ENCODE assay signal across 8 mouse cellular contexts in the genomic region with DNA sequence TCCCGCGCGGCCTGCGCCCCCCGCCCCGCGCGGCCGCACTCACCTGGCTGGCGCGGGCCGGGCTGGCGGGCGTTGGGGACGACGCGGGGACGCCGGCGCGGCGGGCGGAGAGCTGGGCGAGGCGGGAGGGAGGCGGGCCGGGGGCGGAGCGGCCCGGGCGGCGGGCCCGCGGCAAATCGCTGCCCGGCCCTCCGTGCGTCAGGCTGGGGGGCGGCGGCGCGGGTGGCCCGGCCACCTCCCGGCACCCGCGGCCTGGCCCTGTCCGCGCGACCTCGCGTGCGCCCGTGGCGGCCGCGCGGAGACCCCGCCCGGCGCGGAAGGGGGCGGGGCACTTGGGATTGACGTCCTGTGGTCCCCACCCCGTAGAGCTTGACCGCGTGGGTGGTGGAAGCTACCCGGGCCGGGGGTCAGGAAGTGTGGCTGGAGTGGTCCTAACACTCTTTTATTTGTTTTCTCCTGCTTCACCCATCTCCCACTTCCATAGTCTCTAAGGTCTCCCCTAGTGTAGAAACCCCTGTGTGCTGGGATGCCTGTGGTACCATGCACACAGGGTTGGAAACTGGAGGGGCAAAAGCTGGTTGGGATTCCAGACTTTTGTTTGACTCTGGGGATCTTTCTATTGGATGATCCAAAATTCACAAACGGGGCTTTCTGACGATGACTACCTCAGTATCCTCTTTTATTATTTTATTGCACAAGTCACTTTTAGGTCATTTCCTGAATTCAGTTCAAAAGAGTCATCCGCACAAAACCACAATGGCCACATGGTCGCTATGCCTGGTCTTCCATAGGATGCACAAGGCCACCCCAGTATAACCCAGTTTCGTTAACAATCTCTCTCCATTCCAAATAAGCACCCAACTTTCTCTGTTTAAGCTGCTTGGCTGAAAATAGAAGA. TPM values are rescaled to one million over a fixed set of nuclear protein-coding genes. Genes with fewer than 3 reads are reported as not detected.
DNase-seq lines count a peak whose midpoint lies in the region; ATAC-seq and TF ChIP-seq lines count a peak whose summit lies in the region.

A gene (minus strand): TSS at position 81 of the 898 bp plus-strand sequence.

- WGBS in heart, embryonic 14.5 days = 9% methylated on average over 37 of the region's 73 CpGs
- 7% methylated on average over 31 of the region's 73 CpGs for WGBS in kidney, postnatal 0 days
- WGBS in liver, embryonic 14.5 days (ENCODE audit: insufficient replicate concordance) = 2% methylated on average over 55 of the region's 73 CpGs
- WGBS in thymus, adult 2 months = 6% methylated on average over 66 of the region's 73 CpGs

- TF ChIP-seq POLR2A in embryonic fibroblast, embryonic 13.5 days (IDR thresholded peaks at IDR 0.05; ENCODE audit: low read depth, low read length) = peak; percentile 33; the same call in 1 of the 2 replicates
- no peak for TF ChIP-seq POLR2A in thymus, adult 2 months (IDR thresholded peaks at IDR 0.05; ENCODE audit: control insufficient read depth, extremely low read depth, insufficient read depth, low read length, poor library complexity)

- peaks cover 45% of the 10 kb centered on the region for H3K79me2 ChIP-seq in C2C12 (ENCODE audit: control insufficient read depth, insufficient read depth)

- no peaks in the 10 kb centered on the region for H3K27me3 ChIP-seq in C2C12 (ENCODE audit: control insufficient read depth, insufficient read depth, insufficient read length)
- H3K27me3 ChIP-seq in heart, embryonic 14.5 days (ENCODE audit: control insufficient read depth, insufficient read depth, low read length) = no peaks in the 10 kb centered on the region
- H3K27me3 ChIP-seq in kidney, postnatal 0 days (ENCODE audit: insufficient read depth, low read length) = no peaks in the 10 kb centered on the region
- H3K27me3 ChIP-seq in liver, embryonic 14.5 days (ENCODE audit: control insufficient read depth, insufficient read depth, low read length) = peaks cover 17% of the 10 kb centered on the region
- no peaks in the 10 kb centered on the region for H3K27me3 ChIP-seq in thymus, adult 2 months (ENCODE audit: control insufficient read depth, insufficient read depth, low read length)

- peaks cover 3% of the 10 kb centered on the region for H3K36me3 ChIP-seq in C2C12 (ENCODE audit: control insufficient read depth, insufficient read depth)
- H3K36me3 ChIP-seq in heart, embryonic 14.5 days (ENCODE audit: control insufficient read depth, insufficient read depth, low read length) = no peaks in the 10 kb centered on the region
- H3K36me3 ChIP-seq in kidney, postnatal 0 days (ENCODE audit: insufficient read depth, low read length) = no peaks in the 10 kb centered on the region
- no peaks in the 10 kb centered on the region for H3K36me3 ChIP-seq in liver, embryonic 14.5 days (replicated peaks; ENCODE audit: control insufficient read depth, insufficient read depth, low read depth)
- no peaks in the 10 kb centered on the region for H3K36me3 ChIP-seq in thymus, adult 2 months (ENCODE audit: control insufficient read depth, insufficient read depth, low read length)

- ATAC-seq in heart, embryonic 14.5 days (ENCODE audit: insufficient number of reproducible peaks, insufficient read depth, low FRiP score, low read depth) = peak; percentile 85
- ATAC-seq in kidney, postnatal 0 days (replicated peaks; ENCODE audit: low FRiP score, low read depth) = peak; percentile 86
- ATAC-seq in liver, embryonic 14.5 days (ENCODE audit: insufficient read depth) = peak; percentile 64

- DNase-seq in adrenal gland, postnatal 4 days (ENCODE audit: low spot score in 2 of 2) = peak; percentile 21 to 30
- DNase-seq in kidney, postnatal 0 days (ENCODE audit: low spot score) = peak; percentile 65
- peak in 1 of 3 experiments; percentile 5 for DNase-seq in liver, embryonic 14.5 days (ENCODE audit: low read depth in 3 of 3, low spot score in 3 of 3)
- DNase-seq in natural killer cell, adult 2 months (ENCODE audit: low spot score in 2 of 2) = peak; percentile 12 to 17
- peak; percentile 38 for DNase-seq in thymus, adult 2 months

- H3K9ac ChIP-seq in heart, embryonic 14.5 days (ENCODE audit: low read length) = peak within 1 kb of the TSS; percentile 88
- peak within 1 kb of the TSS; percentile 95 for H3K9ac ChIP-seq in kidney, postnatal 0 days (ENCODE audit: low read depth, low read length)
- H3K9ac ChIP-seq in liver, embryonic 14.5 days (replicated peaks) = no peak within 1 kb of the TSS; the same call in 1 of the 2 replicates

- TF ChIP-seq CTCF in C2C12 (IDR thresholded peaks at IDR 0.05; ENCODE audit: control insufficient read depth, insufficient read depth, insufficient read length) = no peak
- TF ChIP-seq CTCF in embryonic fibroblast, embryonic 13.5 days (IDR thresholded peaks at IDR 0.05; ENCODE audit: borderline replicate concordance, insufficient read depth, low read length) = no peak
- no peak for TF ChIP-seq CTCF in kidney, postnatal 0 days (IDR thresholded peaks at IDR 0.05; ENCODE audit: low read depth)
- no peak for TF ChIP-seq CTCF in liver, embryonic 14.5 days (IDR thresholded peaks at IDR 0.05; ENCODE audit: low read depth)
- no peak for TF ChIP-seq CTCF in thymus, adult 2 months (IDR thresholded peaks at IDR 0.05; ENCODE audit: borderline replicate concordance, control insufficient read depth, extremely low read depth, insufficient read depth, low read length, poor library complexity)

- H3K4me2 ChIP-seq in heart, embryonic 14.5 days (ENCODE audit: low read length) = peak within 1 kb of the TSS; percentile 85
- H3K4me2 ChIP-seq in kidney, postnatal 0 days (ENCODE audit: low read length) = peak within 1 kb of the TSS; percentile 88
- peak within 1 kb of the TSS; percentile 66 for H3K4me2 ChIP-seq in liver, embryonic 14.5 days (ENCODE audit: low read depth)

- peaks cover 8% of the 10 kb centered on the region for H3K4me1 ChIP-seq in embryonic fibroblast, embryonic 13.5 days (ENCODE audit: control insufficient read depth, insufficient read depth, low read length)
- H3K4me1 ChIP-seq in heart, embryonic 14.5 days (ENCODE audit: control insufficient read depth in 2 of 2, insufficient read depth in 2 of 2, low read length in 2 of 2) = peaks cover 2 to 7% of the 10 kb centered on the region in 2 experiments; a peak in 1 of 4 replicates
- H3K4me1 ChIP-seq in kidney, postnatal 0 days (replicated peaks; ENCODE audit: insufficient read depth, low read length) = no peaks in the 10 kb centered on the region
- H3K4me1 ChIP-seq in liver, embryonic 14.5 days (replicated peaks; ENCODE audit: control insufficient read depth in 2 of 2, insufficient read depth in 2 of 2, low read length in 1 of 2) = peaks cover 0 to 4% of the 10 kb centered on the region in 2 experiments; a peak in 1 of 4 replicates
- peaks cover 9% of the 10 kb centered on the region for H3K4me1 ChIP-seq in thymus, adult 2 months (replicated peaks; ENCODE audit: control insufficient read depth, insufficient read depth, low read length)

- peak within 1 kb of the TSS; percentile 89 for H3K27ac ChIP-seq in embryonic fibroblast, embryonic 13.5 days (ENCODE audit: insufficient read depth, low read length)
- peak within 1 kb of the TSS in 1 of 2 experiments; percentile 57; a peak in 2 of 4 replicates for H3K27ac ChIP-seq in heart, embryonic 14.5 days (replicated peaks in 1 of 2; ENCODE audit: control insufficient read depth in 1 of 2, insufficient read depth in 1 of 2, low read depth in 2 of 2, low read length in 2 of 2)
- H3K27ac ChIP-seq in kidney, postnatal 0 days = peak within 1 kb of the TSS; percentile 93
- no peak within 1 kb of the TSS for H3K27ac ChIP-seq in liver, embryonic 14.5 days
- no peak within 1 kb of the TSS for H3K27ac ChIP-seq in thymus, adult 2 months (ENCODE audit: control insufficient read depth, insufficient read depth, low read length)

- H3K79me3 ChIP-seq in C2C12 (ENCODE audit: low read depth) = peaks cover 41% of the 10 kb centered on the region

- peak within 1 kb of the TSS; percentile 97 for H3ac ChIP-seq in C2C12 (ENCODE audit: control insufficient read depth, insufficient read length, low read depth)

- H3K9me3 ChIP-seq in heart, embryonic 14.5 days (ENCODE audit: control insufficient read depth, low read length) = no peaks in the 10 kb centered on the region
- no peaks in the 10 kb centered on the region for H3K9me3 ChIP-seq in kidney, postnatal 0 days (replicated peaks; ENCODE audit: low read length)
- no peaks in the 10 kb centered on the region for H3K9me3 ChIP-seq in liver, embryonic 14.5 days (ENCODE audit: control insufficient read depth, low read length)

- TF ChIP-seq EP300 in liver, embryonic 14.5 days (IDR thresholded peaks at IDR 0.05; ENCODE audit: low read depth) = no peak

- H3K4me3 ChIP-seq in C2C12 (ENCODE audit: insufficient read depth, poor library complexity, severe bottlenecking) = peak within 1 kb of the TSS; percentile 74
- peak within 1 kb of the TSS; percentile 77 for H3K4me3 ChIP-seq in embryonic fibroblast, embryonic 13.5 days (ENCODE audit: insufficient read depth, low read length)
- peak within 1 kb of the TSS; percentile 82 to 92 for H3K4me3 ChIP-seq in heart, embryonic 14.5 days (ENCODE audit: control insufficient read depth in 1 of 2, insufficient read depth in 1 of 2, low read depth in 1 of 2, low read length in 2 of 2)
- H3K4me3 ChIP-seq in kidney, postnatal 0 days (replicated peaks; ENCODE audit: low read depth, low read length) = peak within 1 kb of the TSS; percentile 94
- H3K4me3 ChIP-seq in liver, embryonic 14.5 days (ENCODE audit: insufficient read depth in 1 of 2, low read depth in 2 of 2, low read length in 2 of 2) = peak within 1 kb of the TSS; percentile 50 to 61
- peak within 1 kb of the TSS; percentile 66 for H3K4me3 ChIP-seq in thymus, adult 2 months (ENCODE audit: control insufficient read depth, insufficient read depth, low read length)

TF ChIP-seq in C2C12, 6 proteins besides CTCF, POLR2A, EP300 and RAD21:
- TF ChIP-seq MYOD1 (IDR thresholded peaks at IDR 0.05; ENCODE audit: control insufficient read depth, insufficient read length, low read depth) = no peak
- no peak for TF ChIP-seq FOSL1 (IDR thresholded peaks at IDR 0.05; ENCODE audit: insufficient read depth, low read length, poor library complexity, severe bottlenecking)
- peak; percentile 96 for TF ChIP-seq CEBPB (IDR thresholded peaks at IDR 0.05; ENCODE audit: low read depth)
- TF ChIP-seq MAX (IDR thresholded peaks at IDR 0.05) = peak; percentile 94
- TF ChIP-seq USF1 (IDR thresholded peaks at IDR 0.05; ENCODE audit: low read depth) = peak; percentile 87
- TF ChIP-seq MYOG (IDR thresholded peaks at IDR 0.05; ENCODE audit: control insufficient read depth, extremely low read depth, insufficient read length) = no peak

RNA-seq across cellular contexts. Expression of the gene that starts here (rescaled TPM):
- 15.2 TPM for polyA plus RNA-seq in C2C12 (2012; fragmentation: generic; extraction: Trizol)
- 10 to 100 TPM; 21.6 to 29.8 TPM for total RNA-seq in adrenal gland, postnatal 4 days (2021)
- 28.1 and 33.0 TPM in 2 replicates for polyA plus RNA-seq in embryonic fibroblast, embryonic 13.5 days (2011; ENCODE audit: insufficient read length, low read depth, missing spikeins)
- polyA plus RNA-seq in heart, embryonic 14.5 days (2014; fragmentation: Nextera tagmentation; extraction: Ambion mirVana) = 14.8 and 15.2 TPM in 2 replicates
- polyA plus RNA-seq in kidney, postnatal 0 days (2015; fragmentation: Nextera tagmentation; extraction: Ambion mirVana) = 36.8 and 39.4 TPM in 2 replicates
- polyA plus RNA-seq in liver, embryonic 14.5 days (2012; rRNA removed) = 0.25 and 0.46 TPM in 2 replicates
- 0.48 and 0.49 TPM in 2 replicates for polyA plus RNA-seq in liver, embryonic 14.5 days (2014; fragmentation: Nextera tagmentation; extraction: Ambion mirVana)
- 9.4 and 9.7 TPM in 2 replicates for polyA plus RNA-seq in thymus, adult 2 months (2012; rRNA removed)

Comparison
In these comparisons a context has a peak if more than half of its experiments do, and no peak if none do; other contexts are left out.
1. Peak in ATAC-seq, H3K4me3 ChIP-seq and H3K4me2 ChIP-seq in liver, embryonic 14.5 days; RNA of the gene not detected or under 1 TPM.
2. H3K27ac ChIP-seq: peak in embryonic fibroblast, embryonic 13.5 days (single experiment) and kidney, postnatal 0 days (single experiment); none in liver, embryonic 14.5 days (single experiment) and thymus, adult 2 months (single experiment).
3. Peak in every context shown above with its lines, with median percentiles within 50 percentile points of each other: H3K4me3 ChIP-seq, ATAC-seq and H3K4me2 ChIP-seq.